Mouse (Mus musculus) regulatory T cell (primary cell): ENCODE results near the gene Cables2.

Source experiments
- in situ Hi-C: fragments of 300-600 bp; cut with MboI, MseI; formaldehyde crosslinking; loops from one replicate; pipeline ENCODE4 v1.15.1; 2025; ENCODE audit warnings: high pct_unique_total_duplicates

Gene Cables2

GRCm38 (mm10) chr2:180273394-180274244, at the start of gene Cables2:
Cables2 (minus strand) TSS chr2:180273496.
- in situ Hi-C loops: loop anchor here (5.0 kb wide), 1 partner anchor 309 kb away; the partner anchor contains the start of gene Mrgbp

GRCm38 (mm10) chr2:180322674-180323355, 49.5 kb upstream of the Cables2 start:
- in situ Hi-C loops: no loop called here

GRCm38 (mm10) chr2:180320216-180320615, 46.9 kb upstream of the Cables2 start:
- in situ Hi-C loops: no loop called here

GRCm38 (mm10) chr2:180317591-180317990, 44.3 kb upstream of the Cables2 start:
- in situ Hi-C loops: no loop called here

- in situ Hi-C loops: no loop called here
Measured at GRCm38 (mm10) chr2:180314292-180314691, 41.0 kb upstream of the Cables2 start.

GRCm38 (mm10) chr2:180311147-180311546, 37.9 kb upstream of the Cables2 start:
- in situ Hi-C loops: no loop called here

- in situ Hi-C loops: no loop called here
Measured at GRCm38 (mm10) chr2:180307680-180308079, 34.4 kb upstream of the Cables2 start.

- in situ Hi-C loops: no loop called here
Measured at GRCm38 (mm10) chr2:180306423-180307168, 33.3 kb upstream of the Cables2 start.

- in situ Hi-C loops: no loop called here
Measured at GRCm38 (mm10) chr2:180306009-180306408, 32.7 kb upstream of the Cables2 start.

- in situ Hi-C loops: no loop called here
Measured at GRCm38 (mm10) chr2:180305490-180305889, 32.2 kb upstream of the Cables2 start.

GRCm38 (mm10) chr2:180304554-180304953, 31.3 kb upstream of the Cables2 start:
- in situ Hi-C loops: no loop called here

- in situ Hi-C loops: no loop called here
Measured at GRCm38 (mm10) chr2:180303468-180303867, 30.2 kb upstream of the Cables2 start.

- in situ Hi-C loops: no loop called here
Measured at GRCm38 (mm10) chr2:180302201-180302600, 28.9 kb upstream of the Cables2 start.

GRCm38 (mm10) chr2:180300771-180301170, 27.5 kb upstream of the Cables2 start:
- in situ Hi-C loops: no loop called here

GRCm38 (mm10) chr2:180300252-180300651, 27.0 kb upstream of the Cables2 start:
- in situ Hi-C loops: no loop called here

GRCm38 (mm10) chr2:180292906-180293305, 19.6 kb upstream of the Cables2 start:
- in situ Hi-C loops: no loop called here

GRCm38 (mm10) chr2:180292026-180292425, 18.7 kb upstream of the Cables2 start:
- in situ Hi-C loops: no loop called here

- in situ Hi-C loops: no loop called here
Measured at GRCm38 (mm10) chr2:180291566-180291965, 18.3 kb upstream of the Cables2 start.

GRCm38 (mm10) chr2:180290503-180290902, 17.2 kb upstream of the Cables2 start:
- in situ Hi-C loops: no loop called here

GRCm38 (mm10) chr2:180289440-180290108, 16.3 kb upstream of the Cables2 start, which contains the start of gene Rbbp8nl:
Rbbp8nl (minus strand) TSS chr2:180289879.
- in situ Hi-C loops: no loop called here

GRCm38 (mm10) chr2:180288966-180289365, 15.7 kb upstream of the Cables2 start:
- in situ Hi-C loops: no loop called here
